Mouse (Mus musculus): ENCODE measurements around the gene Cdk11b. TPM values are rescaled to one million over a fixed set of nuclear protein-coding genes. Genes with fewer than 3 reads are reported as not detected.

Gene Cdk11b
- total RNA-seq, 2 experiments from 2014 or later, result 45.4 to 50.7 TPM

Other genes starting within 250 kb of the Cdk11b start
- 10 to 100 TPM; 10.4 to 14.9 TPM for gene Gabrd, start 226.7 kb upstream of the Cdk11b start, total RNA-seq (2021)
- 10 to 100 TPM in 1 of 2 experiments, 1 to 10 TPM in 1; 9.6 to 11.5 TPM for gene Cfap74, start 215.7 kb upstream of the Cdk11b start, total RNA-seq (2021)
- 10 to 100 TPM in 1 of 2 experiments, 1 to 10 TPM in 1; 6.2 to 10.5 TPM for gene Tmem52, start 155.7 kb upstream of the Cdk11b start, total RNA-seq (2021)
- 100 to 1,000 TPM; 855 to 871 TPM for gene Gnb1, start 133.5 kb upstream of the Cdk11b start, total RNA-seq (2021)
- gene Nadk, start 62.5 kb upstream of the Cdk11b start, total RNA-seq (2021), result 10 to 100 TPM; 61.0 to 68.9 TPM
- 10 to 100 TPM; 41.4 to 46.1 TPM for gene Slc35e2, start 23.4 kb upstream of the Cdk11b start, total RNA-seq (2021)
- gene Gm10563, start 20.6 kb downstream of the Cdk11b start, total RNA-seq (2021), result not detected
- gene Mmp23, start 28.5 kb downstream of the Cdk11b start, total RNA-seq (2021), result 1 to 10 TPM; 1.5 to 4.7 TPM
- gene Mib2, start 44.3 kb downstream of the Cdk11b start, total RNA-seq (2021), result 10 to 100 TPM; 86.7 to 87.7 TPM
- gene Fndc10, start 69.5 kb downstream of the Cdk11b start, total RNA-seq (2021), result 10 to 100 TPM; 22.5 to 26.4 TPM
- 10 to 100 TPM; 65.7 to 79.1 TPM for gene Ssu72, start 79.9 kb downstream of the Cdk11b start, total RNA-seq (2021)
- 10 to 100 TPM; 41.6 to 45.7 TPM for gene Tmem240, start 109.9 kb downstream of the Cdk11b start, total RNA-seq (2021)
- 10 to 100 TPM; 52.5 to 59.7 TPM for gene Atad3a, start 136.2 kb downstream of the Cdk11b start, total RNA-seq (2021)
- gene Vwa1, start 149.8 kb downstream of the Cdk11b start, total RNA-seq (2021), result 10 to 100 TPM; 13.5 to 16.8 TPM
- 10 to 100 TPM; 18.0 to 18.1 TPM for gene Tmem88b, start 161.0 kb downstream of the Cdk11b start, total RNA-seq (2021)
- gene Ankrd65, start 165.6 kb downstream of the Cdk11b start, total RNA-seq (2021), result under 1 TPM in 1 of 2 experiments, not detected in 1; 0.48 TPM
- 100 to 1,000 TPM; 105 to 109 TPM for gene Mrpl20, start 178.0 kb downstream of the Cdk11b start, total RNA-seq (2021)
- gene Ccnl2, start 187.6 kb downstream of the Cdk11b start, total RNA-seq (2021), result 10 to 100 TPM; 77.7 to 89.3 TPM
- 10 to 100 TPM; 83.3 to 83.7 TPM for gene Aurkaip1, start 206.4 kb downstream of the Cdk11b start, total RNA-seq (2021)
- gene Mxra8, start 214.8 kb downstream of the Cdk11b start, total RNA-seq (2021), result 10 to 100 TPM; 10.0 to 12.7 TPM
- gene Dvl1, start 222.5 kb downstream of the Cdk11b start, total RNA-seq (2021), result 10 to 100 TPM; 72.9 to 75.8 TPM
- gene Tas1r3, start 238.5 kb downstream of the Cdk11b start, total RNA-seq (2021), result under 1 TPM; 0.25 to 0.29 TPM
- gene Cptp, start 244.6 kb downstream of the Cdk11b start, total RNA-seq (2021), result 10 to 100 TPM; 29.5 to 31.2 TPM
- 10 to 100 TPM; 29.4 to 33.0 TPM for gene Ints11, start 244.7 kb downstream of the Cdk11b start, total RNA-seq (2021)

All from layer of hippocampus, postnatal 14 days (tissue).